Mouse (Mus musculus) granulocyte monocyte progenitor cell, adult 5-6 weeks (primary cell): ENCODE measurements around the gene Kdm5b. TPM values are rescaled to one million over a fixed set of nuclear protein-coding genes. Genes with fewer than 3 reads are reported as not detected.

Experiments
- ATAC-seq: replicated peaks from 2 replicates; pipeline ENCODE4 v1.8.0; 2016; ENCODE audit warnings: mild to moderate bottlenecking, moderate TSS enrichment, inconsistent platforms; ENCODE audit not compliant: poor library complexity, severe bottlenecking
- total RNA-seq, 2 experiments: library from RNA; stranded (forward) in 1 of 2; stranded (reverse) in 1 of 2; fragments of 200-712, 200-1000 nt in 1 of 2; fragments of >200 nt in 1 of 2; fragmentation: Nextera tagmentation in 1 of 2; gene quantifications; 2 replicates each; pipeline ENCODE4 v1.2.3; 2014 to 2017

Kdm5b gene
- total RNA-seq, 2 experiments from 2014 or later: 15.0 to 17.4 TPM

GRCm38 (mm10) chr1:134641507-134641906 lies 81.5 kb downstream of the Kdm5b start:
- ATAC-seq: no peak

GRCm38 (mm10) chr1:134643702-134644101 lies 83.7 kb downstream of the Kdm5b start:
- ATAC-seq: no peak

GRCm38 (mm10) chr1:134645408-134646200 lies 85.6 kb downstream of the Kdm5b start:
- ATAC-seq: no peak

DNA sequence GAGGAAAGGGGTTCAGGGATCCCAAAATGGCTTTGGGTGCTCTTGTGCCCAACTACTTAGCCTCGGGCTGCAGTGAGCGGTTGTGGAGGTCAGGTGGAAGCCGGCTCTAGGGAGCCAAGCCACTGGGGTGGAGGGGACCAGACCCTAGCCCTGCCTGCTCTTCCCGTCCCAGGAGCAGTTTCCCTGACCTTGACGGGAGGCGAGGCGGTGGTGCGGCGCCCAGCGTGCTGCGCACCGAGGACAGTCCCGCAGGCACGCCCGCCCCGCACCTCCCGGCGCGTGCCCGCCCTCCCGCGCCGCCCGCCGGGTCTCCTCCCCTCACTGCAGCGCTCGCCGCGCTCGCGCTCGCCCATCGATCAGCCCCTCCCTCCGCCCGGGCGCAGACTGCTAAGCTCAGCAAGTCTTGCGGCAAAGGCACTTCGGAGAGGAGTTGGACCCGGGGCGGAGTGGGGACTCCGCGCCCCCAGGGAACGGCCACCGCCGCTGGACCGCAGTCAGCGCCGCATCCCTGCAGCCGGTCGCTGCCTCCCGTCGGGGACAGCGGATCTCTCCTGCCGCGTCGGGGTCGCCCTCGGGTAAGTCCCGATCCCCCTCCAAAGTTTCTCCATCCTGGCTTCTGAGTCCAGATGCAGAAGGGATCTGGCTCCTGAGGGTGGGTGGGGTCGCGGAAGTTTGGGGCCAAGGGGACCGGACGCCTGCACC lies 86.4 kb downstream of the Kdm5b start, which contains the start of gene Syt2:
Gene Syt2 (plus strand): TSS at position 417 of the 702 bp plus-strand sequence.
- peak; percentile 18 for ATAC-seq

- ATAC-seq: no peak
These were observed 87.0 kb downstream of the Kdm5b start for GRCm38 (mm10) chr1:134646963-134647282.

- no peak for ATAC-seq
These were observed 87.6 kb downstream of the Kdm5b start for GRCm38 (mm10) chr1:134647591-134647990.

DNA sequence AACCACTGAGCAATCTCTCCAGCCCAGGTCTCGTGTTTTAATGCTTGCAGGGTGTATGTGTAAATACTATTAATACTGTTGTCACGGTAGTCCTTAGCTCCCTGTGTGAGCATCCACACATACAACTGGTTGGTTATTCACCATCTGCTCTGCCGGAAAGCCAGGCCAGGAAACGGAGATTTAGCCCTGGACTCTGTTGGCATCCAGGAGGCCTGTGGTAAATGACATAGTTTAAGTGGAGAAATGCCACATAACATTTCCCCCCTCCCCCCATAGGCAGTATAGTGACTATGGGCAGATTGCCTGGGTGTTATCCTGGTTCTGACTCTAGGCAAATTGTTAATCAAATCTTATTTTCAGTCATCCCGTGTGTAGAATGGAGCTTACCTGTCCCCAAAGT lies 90.8 kb downstream of the Kdm5b start:
- ATAC-seq: no peak

DNA sequence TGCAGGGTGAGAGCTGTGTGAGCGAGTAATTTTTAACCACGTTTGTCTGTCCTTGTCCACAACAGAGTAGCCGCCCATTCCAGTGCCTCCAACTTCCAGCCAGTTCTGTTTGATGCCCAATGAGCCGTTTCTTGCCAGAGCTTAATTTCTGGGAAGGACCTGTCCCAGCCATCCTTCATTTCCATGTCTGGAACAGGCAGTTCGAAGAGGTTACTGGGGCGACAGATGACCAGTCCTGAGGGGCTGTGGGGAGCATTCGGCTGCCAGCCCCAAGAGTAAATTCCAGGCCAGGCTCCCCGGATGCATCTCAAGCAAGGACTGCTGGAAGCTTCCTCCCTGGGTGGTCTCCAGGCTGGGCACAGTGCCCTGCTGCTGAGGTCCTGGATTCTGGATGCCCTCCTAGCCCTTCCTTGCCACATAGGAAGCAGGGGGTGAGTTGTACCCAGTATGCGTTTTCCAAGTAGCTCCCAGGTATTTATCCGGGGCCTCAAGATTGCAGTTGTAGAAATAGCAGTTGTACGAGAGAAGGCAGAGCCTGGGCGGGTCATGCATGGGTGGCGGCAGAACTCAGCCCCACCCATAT lies 91.4 kb downstream of the Kdm5b start:
- peak; percentile 70; the same call in 1 of the 2 replicates for ATAC-seq

DNA sequence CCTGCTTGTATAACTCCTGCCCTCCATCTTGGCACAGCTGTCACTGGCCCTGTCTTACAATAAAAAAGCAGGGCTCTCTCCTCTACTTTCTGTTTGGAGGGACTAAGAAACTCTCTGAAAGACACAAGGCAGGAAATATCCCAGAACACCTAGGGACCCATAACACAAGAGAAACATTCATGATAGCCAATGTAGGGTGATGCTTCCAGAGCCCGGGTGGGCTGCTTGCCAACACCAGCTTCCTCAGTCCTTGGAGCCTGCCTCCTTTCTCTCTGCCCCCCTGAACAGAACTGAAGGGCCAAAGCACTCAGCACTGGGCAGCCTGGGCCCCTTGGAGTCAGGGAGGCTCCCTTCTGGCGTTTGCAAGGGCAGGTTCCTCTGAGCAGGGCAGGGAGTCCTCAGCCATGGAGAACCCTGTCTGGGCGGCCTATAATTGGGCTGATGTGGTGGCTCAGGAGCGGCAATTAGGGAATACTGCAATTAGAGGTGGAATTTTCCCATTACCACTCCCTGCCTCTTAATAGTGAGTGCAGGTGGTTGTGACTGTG lies 92.0 kb downstream of the Kdm5b start:
- ATAC-seq: no peak

- no peak for ATAC-seq
These were observed 93.8 kb downstream of the Kdm5b start for GRCm38 (mm10) chr1:134653603-134654257.

DNA sequence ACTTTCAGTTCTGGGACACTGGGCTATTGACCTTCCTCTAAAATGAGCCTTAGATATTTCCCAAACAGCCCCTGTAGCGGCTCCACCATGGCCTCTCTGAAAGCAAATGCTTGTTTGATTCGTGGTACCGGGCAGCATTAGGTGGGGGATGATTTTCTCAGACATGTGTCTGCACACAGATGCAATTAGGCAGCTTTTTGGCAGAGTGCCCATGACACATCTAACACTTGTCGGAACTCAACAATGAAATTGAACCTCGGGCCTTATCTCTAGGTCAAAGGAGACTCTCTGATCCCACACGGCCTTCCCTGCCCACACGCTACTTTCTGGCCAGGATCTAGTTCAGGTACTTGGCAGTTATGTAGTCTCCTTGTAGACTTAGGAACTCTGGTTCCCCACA lies 98.9 kb downstream of the Kdm5b start:
- ATAC-seq: no peak

- ATAC-seq: no peak
These were observed 100.2 kb downstream of the Kdm5b start for GRCm38 (mm10) chr1:134660163-134660562.

DNA sequence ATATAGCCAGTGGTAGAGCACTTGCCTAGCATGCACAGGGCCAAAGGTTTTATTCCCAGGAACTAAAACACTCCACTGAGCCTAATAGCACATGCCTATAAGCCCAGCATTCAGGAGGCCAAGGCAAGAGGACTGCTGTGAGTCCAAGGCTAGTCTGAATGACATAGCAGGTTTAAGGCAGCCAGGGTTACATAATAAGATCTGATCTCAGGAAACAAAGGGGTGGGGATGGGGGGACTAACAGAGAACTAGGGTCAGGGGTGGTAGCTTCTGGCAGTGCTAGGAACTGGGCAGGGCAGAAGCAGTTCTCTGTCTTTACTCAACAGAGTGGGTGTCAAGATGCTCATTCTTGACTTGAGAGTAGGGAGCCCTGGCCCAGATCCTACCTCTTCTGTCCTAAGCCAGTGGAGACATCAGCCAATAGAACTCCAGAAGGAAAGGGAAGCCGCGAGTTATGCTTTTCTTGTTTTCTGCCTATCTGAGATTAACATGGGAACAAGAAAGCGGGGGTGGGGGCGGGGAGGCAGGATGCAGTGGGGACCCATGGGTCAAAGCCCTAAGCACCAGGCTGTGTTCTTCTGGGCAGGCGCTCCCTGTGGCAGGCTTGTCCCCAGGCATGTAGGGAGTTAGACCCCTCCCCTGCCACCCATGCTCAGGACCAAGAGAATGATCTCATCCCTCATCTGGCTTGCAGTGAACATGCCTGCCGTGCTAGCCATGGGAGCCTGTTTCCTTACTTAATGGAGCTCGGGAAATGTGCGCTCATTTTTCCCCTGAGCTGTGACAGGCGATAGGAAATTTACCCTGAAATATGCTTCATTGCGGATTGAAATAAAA lies 111.5 kb downstream of the Kdm5b start:
- ATAC-seq: peak; percentile 44; the same call in 1 of the 2 replicates

GRCm38 (mm10) chr1:134674312-134674711 lies 114.3 kb downstream of the Kdm5b start:
- peak; percentile 49; the same call in 1 of the 2 replicates for ATAC-seq

- ATAC-seq: peak; percentile 98
These were observed 119.5 kb downstream of the Kdm5b start for GRCm38 (mm10) chr1:134679445-134679844.

GRCm38 (mm10) chr1:134680617-134681016 lies 120.6 kb downstream of the Kdm5b start:
- peak; percentile 34; the same call in 1 of the 2 replicates for ATAC-seq

- ATAC-seq: no peak
These were observed 122.5 kb downstream of the Kdm5b start for GRCm38 (mm10) chr1:134682460-134682859.
